Mouse (Mus musculus): ENCODE results near the gene Gdpd1.

DNA sequence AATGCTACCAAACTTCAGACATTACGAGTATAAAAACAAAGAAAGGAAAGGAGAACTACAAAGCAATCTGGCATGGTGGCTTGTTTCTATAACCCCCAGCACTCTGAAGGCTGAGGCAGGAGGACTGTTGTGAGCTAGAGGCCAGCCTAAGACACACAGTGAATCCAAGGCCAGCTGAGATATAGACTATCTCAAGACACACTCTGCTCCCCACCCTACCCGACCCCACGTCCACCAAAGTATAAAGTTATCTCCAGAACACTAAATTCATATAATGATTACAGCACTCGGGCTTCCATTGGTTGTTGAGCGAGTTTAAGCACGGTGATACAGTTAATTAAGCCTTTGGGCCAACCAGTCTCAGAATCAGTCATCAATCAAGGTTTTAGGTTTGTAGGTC, 17.6 kb downstream of the Gdpd1 start:
- no peak for TF ChIP-seq CTCF (IDR thresholded peaks at IDR 0.05; ENCODE audit: low read depth)
- TF ChIP-seq EP300 (IDR thresholded peaks at IDR 0.05; ENCODE audit: low read depth): no peak
